Mouse (Mus musculus) myocyte (in vitro differentiated cells): ENCODE results near the gene Creb3l1.

Experiments used
- E2F4 ChIP-seq: IDR thresholded peaks from one replicate; pipeline ENCODE4 v1.6.1; 2011; ENCODE audit warnings: mild to moderate bottlenecking, control low read depth, moderate library complexity; ENCODE audit not compliant: insufficient read depth
- MYOG ChIP-seq, 3 experiments: IDR thresholded peaks; one replicate each; pipeline ENCODE4 v1.6.1; 2011; ENCODE audit warnings: control low read depth in 2 of 3, low read depth in 2 of 3, mild to moderate bottlenecking in 2 of 3; ENCODE audit not compliant: insufficient read length in 2 of 3, control insufficient read depth in 1 of 3, insufficient read depth in 1 of 3
- POLR2A ChIP-seq: IDR thresholded peaks from one replicate; pipeline ENCODE4 v1.6.1; 2011; ENCODE audit warnings: low read depth, mild to moderate bottlenecking, control low read depth, moderate library complexity; ENCODE audit not compliant: insufficient read length
- REST ChIP-seq: IDR thresholded peaks from one replicate; pipeline ENCODE4 v1.6.1; 2011; ENCODE audit warnings: mild to moderate bottlenecking, control low read depth, moderate library complexity; ENCODE audit not compliant: insufficient read depth, insufficient read length
- SRF ChIP-seq: IDR thresholded peaks from one replicate; pipeline ENCODE4 v1.6.1; 2011; ENCODE audit warnings: low read depth; ENCODE audit not compliant: control insufficient read depth, insufficient read length
- TCF3 ChIP-seq: IDR thresholded peaks from one replicate; pipeline ENCODE4 v1.6.1; 2011; ENCODE audit warnings: low read depth, control low read depth; ENCODE audit not compliant: insufficient read length
- USF1 ChIP-seq: IDR thresholded peaks from one replicate; pipeline ENCODE4 v1.6.1; 2011; ENCODE audit warnings: low read depth, mild to moderate bottlenecking, control low read depth, moderate library complexity

DNA sequence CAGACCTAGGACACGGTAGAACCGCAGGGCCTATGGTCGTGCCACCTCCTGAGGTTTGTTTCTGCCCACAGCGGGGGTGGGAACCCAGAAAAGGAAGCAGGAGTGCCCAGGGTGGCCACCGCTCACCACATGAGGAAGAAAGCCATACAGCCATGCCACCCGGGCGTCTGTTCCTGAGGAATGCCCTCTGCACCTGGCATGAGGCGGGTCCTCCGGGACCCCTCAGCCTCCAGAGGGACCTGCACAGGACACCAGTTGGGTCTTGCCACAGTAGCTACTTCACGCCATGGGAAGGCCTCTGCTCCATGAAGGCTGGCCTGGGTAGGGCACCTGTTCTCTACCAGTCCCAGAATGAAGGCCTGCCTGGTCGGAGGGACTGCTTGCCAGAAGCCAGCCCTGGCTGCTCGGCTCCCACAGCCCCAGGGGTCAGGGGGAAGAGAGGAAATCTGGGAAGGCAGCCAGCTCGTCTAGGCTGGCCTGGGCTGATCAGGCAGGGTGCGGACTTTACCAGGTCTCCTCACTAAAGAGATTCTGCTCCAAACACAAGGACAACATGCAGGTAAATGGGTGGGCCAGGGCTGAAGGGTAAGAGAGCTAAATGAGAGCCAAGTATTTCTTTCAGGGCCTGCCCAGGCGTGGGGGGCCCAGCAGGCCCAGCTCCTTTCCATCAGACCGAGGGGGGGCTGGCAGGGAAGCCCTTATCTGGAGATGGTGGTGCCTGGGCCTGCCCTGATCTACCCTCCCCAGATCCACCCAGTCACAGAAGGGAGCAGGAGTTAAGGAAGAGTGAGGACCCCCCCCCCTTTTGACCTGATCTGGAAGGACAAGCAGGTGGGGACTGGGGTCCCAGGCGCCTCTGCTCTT is 74.7 kb downstream of the Creb3l1 start:
- TF ChIP-seq E2F4 (no peak), POLR2A (peak; percentile 9), REST (no peak), USF1 (no peak), SRF (no peak), MYOG (IDR thresholded peaks at IDR 0.05; ENCODE audit: control insufficient read depth in 1 of 3, insufficient read depth in 1 of 3, insufficient read length in 2 of 3, low read depth in 2 of 3) (peak in 2 of 3 experiments; percentile 68 to 74), TCF3 (no peak)
